Mouse (Mus musculus) lung, postnatal 10 days (tissue): Measurements from ENCODE around the gene Mctp1.
A peak's percentile ranks its signal among the peaks of the same experiment; 100 is the strongest.

Source experiments
- DNase-seq: peaks from one replicate; pipeline ENCODE4 v3.0.0; 2021

Gene Mctp1

DNA sequence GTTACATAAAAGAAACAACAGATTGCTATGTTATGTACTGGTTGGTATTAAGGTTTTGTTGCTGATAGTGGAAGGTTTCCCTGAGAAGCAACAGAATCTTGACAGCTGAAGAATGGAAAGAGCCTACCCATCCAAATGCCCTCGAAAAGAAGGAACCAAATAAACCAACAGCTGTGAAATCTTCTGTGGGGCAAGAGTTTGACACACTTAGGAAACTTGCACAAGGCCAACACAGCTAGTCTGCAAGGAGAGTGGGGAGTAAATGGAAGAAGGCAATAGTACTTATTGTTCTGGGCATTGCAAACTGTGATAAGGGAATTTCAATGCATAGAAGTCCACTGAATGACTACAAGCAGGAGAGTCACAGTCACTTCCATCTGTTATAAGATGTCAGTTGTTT is 236.2 kb downstream of the Mctp1 start:
- DNase-seq, result no peak

DNA sequence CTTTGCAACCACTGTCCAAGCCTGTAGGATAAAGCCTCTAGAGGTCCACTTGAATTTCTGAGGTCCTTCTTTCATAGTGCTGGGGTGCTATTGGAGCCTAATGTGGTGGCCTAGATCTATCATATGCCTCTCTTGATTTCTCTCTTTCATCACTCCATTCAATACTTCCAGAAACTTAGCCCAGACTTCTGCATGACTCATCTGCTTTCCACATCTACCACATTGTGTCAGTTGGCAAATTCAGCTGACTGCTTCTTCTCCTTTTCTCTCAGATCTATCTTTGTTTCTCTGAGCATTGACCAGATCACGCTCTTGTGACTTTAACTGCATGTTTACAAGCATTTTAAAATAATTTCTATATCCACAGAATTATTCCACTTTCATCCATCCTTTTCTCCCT is 249.4 kb downstream of the Mctp1 start:
- DNase-seq, result no peak

DNA sequence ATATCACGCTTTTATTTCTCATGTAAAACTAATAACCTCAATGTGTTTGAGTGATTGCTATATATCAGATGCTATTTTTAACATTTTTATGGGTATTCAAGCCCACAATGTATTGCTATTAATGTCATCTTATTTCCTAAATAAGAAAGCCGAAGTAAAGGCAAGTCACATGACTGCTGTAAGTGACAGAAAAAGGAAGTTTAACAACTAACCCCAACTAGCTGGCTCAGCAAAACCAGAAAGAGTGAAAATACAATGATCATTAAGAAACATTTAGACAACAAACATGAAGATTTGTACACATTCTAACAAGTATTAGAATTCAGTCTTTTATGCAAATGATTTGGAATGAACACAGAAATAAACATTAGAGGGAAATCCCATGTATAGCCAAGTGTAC is 253.9 kb downstream of the Mctp1 start:
- DNase-seq, result no peak

DNA sequence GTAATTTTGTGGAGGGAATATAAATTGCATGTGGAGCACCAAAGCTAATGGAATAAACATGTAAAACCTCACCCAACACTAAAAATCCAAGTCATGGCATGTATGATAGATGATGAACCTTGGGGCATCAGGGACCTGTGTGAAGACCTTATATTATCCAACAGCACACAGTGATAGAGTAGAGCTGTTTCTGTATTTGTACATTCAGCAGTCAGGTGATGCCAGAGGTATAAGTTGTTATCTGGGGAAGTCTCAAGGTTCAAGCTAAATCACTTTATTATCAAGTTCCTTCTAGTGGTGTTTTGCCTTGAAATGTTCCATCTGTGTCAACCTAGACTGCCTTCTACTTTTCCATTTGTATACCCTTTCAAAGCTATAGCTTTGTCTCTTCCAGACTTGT is 275.2 kb downstream of the Mctp1 start:
- no peak for DNase-seq

DNA sequence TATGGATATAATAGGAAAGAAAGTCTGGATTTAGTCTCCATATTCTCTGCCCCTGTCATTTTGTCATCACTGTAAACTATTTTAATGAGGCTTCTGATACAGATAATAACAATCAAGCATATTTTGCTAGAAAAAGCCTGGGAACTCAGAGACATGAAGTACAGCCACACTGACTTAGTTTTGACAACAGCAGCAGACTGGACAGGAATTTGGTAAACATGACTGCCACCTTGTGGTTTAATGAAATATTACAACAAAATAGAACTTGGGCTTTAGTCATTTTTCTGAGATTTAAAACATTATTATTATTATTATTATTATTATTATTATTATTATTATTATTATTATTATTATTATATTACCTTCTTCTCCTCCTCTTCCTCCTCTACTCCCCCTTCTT is 297.0 kb downstream of the Mctp1 start:
- no peak for DNase-seq

DNA sequence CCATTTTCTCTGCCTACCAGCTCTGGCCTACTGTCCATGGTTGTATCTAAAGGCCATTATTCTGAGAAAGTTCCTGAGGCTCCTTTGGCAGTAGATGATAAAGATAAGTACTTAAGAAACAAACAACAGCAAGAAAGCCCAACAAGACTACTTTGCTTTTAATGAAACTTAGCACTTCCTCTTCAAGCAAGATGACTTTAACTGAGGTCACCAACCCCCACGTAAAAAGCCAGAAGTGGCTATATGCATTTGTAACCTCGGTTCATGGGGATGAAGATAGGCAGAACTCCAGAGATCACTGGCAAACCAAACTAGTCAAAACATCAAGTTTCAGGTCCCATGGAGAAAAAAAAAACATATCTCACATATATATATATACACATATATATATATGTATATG is 305.0 kb downstream of the Mctp1 start:
- no peak for DNase-seq

DNA sequence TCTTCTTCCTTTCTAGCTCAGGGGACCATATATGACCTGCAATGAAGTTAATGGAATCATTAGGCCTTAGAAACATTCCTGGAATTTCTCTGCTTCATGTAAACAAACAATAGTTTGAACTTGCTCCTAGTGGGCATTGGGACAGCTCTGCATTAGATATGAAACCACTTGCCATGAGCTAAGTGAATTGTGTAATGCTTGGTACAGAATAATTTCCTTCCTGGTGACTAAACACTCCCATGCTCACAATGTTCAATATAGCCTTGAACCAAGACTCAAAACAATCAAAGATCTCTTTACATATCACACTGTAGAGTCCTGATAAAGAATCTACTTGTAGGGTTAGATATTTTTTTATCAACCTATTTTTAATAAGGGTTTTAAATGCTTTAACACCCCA is 305.8 kb downstream of the Mctp1 start:
- DNase-seq, result no peak

DNA sequence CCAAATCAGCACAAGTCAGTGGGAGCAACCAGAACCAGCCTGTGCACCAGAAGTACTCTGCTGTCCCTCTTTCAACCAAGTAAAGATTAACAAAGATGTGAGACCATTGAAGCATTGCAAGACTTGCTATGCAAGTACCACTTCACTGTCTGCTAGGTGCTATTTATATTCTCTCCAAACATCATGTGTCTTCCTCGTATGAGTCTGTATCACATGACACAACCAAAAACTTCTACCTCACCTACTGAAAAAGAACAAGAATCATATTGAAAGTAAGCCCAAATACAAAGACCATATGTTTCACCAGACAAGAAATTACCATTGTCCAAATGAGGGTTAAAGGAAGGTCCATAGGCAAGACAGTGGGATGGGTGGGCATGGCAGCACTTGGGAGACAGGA is 306.4 kb downstream of the Mctp1 start:
- DNase-seq, result no peak

DNA sequence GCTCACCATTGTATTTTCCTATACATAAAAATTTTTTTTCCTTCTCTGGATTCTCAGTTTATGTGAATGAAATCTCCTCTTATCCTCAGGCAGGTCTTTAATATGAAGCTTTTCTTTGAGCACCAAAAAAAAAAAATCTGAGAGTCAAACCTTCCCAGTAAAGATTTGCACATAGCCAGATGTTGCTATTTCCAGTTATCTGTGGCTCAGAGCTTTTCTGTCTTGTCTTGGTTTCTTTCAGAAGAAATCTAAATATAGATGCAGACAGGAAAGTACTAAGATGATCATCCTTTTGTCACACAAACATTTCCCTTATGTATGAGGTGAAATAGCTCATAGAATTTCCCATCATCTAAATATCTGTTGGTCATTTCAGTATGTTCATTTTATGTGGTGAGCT is 349.7 kb downstream of the Mctp1 start:
- no peak for DNase-seq

DNA sequence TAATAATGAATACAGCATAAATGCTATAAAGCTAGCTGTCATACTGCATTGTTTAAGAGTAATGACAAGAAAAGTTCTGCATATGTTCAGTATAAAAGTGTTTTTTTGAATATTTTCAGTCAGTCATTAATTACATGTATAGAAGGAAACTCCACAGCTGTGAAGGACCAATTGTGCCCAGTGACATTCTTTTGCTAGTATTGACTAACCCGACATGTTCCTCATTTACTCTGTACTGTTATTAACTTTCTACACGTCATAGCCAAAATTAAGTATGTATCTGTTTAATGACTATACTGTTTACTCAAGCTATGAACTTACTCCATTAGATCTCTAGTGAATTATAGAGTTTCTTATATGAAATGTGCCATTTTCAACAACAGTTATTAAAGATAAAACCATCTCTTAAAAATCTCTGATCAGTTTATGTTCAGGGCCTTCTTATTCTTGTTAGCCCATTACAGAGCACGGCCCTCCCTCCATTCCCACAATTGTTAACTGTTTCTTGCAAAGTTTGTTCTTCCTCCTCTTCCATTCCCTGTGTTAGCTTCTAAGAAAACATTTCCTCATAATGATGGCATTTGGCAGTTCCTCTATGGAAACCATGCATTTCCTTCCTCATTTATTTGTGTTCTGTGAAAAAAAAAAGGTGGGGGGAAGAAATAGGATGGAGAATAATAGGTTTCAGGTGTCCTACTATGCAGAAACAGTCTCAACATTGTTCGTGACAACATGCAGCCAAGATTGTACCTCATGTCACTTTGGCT is 366.5 kb downstream of the Mctp1 start:
- no peak for DNase-seq

DNA sequence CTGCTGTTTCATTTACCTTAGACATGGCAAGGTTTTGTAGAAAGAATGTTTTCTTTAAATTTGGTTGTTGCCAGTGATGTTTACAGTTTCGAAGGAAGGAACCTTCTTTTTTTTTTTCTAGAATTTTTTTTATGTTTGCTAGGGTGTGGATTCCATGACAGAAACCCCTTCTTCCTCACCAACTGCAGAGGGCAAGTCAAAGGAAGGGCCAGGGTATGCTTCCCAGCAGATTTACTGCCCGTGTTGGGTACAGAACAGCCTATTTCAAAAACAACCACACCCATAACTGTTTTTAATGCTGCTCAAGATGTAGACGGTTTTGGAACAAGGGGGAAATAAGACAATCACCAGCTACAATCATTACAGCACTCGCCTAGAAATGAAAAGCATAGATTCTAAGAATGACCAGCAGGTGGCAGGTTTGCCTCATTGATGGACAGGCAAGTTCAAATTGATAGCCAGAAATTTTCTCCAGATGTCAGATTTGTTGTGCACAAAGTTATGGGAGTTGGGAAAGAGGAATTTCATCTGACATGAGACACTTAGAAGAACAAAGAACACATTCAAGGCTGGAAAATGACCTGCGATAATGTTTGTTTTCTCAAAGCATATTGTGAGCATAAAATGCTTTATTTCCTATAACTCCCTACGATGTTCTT is 375.6 kb downstream of the Mctp1 start:
- peak; percentile 64 for DNase-seq

DNA sequence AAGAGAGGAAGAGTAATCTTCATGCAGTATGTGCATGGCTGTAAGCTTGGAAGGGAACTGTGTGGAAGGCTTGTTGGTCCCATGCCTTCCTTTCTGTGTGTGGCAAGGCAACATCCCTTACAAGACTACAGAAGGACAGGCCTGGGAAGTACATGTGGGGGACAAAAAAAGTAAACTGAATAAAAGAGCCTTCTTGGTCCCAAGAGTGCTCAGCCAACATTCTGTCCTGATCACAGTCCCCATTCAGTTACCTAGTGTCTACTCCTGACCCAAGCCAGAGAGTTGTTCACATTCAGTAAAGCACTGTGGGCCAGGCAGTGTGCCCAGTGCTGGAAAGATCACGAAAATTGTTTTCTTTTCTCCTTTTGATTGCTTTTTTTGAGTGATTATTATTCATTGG is 415.3 kb downstream of the Mctp1 start:
- no peak for DNase-seq

DNA sequence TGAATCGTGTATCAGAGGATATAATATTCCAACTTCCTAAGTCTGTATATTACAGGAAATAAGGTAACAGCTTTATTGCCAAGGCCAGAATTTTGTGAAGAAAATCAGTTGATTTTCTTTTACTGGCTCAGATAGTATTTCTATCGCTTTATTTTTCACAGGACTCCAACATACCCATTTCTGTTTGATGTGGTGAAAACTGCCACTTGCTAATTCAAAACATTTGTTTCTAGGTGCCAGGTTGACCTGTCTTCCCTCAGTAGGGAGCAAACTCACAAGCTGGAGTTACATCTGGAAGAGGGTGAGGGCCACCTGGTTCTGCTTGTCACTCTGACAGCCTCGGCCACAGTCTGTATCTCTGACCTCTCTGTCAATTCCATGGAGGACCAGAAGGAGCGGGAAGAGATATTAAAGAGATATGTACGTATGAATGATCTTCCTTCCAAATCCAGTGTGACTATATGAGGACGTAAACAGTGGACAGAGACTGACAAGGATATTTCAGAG is 416.8 kb downstream of the Mctp1 start:
- no peak for DNase-seq

DNA sequence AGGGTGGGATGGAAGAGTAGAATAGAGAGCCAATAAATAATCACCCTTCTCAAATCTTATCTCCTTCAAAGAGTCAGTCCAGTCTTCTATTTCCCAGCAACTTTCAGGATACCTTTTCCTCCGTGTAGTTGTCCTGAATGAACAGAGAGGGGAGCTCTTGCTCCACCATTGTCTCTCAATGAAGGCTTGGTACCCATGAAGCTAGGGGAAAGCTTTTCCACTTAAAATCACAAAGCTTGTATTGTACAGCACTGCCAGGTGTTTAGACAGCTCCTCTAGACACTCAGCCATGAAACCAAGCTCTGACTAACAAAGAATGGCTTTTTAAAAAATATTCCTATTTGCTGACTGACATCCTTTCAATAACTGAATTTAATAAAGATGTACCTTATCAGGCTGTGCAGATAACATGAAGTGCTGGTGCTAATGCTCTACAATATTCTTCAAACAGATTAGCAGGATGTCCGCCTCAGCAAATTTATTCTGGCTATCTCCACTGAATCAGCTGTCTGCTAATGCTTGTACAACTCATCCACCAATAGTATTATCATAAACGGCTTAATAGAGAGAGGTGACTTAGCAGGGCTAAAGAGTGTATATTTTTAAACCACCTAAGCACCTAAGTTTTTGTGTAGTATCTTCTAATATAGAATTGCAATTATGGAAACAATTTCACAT is 417.9 kb downstream of the Mctp1 start:
- DNase-seq, result no peak

DNA sequence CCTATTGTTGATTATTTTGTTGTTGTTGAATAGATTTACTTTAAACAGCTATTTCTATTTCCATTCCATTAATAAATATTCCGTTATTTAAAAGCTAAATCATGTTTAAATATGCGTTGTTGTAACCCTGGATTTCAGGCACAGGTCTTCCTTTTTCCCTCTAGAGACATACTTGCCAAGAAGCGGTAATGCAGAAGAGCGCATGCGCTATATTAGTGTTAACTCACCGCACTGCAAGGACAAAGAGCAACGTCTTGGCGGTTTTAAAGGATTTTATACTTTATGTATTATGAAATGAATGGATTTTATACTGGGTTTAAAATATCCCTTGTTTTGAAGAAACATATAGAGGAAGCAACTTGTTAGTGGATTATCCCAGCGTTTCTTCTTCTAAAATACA is 418.6 kb downstream of the Mctp1 start:
- DNase-seq, result no peak

DNA sequence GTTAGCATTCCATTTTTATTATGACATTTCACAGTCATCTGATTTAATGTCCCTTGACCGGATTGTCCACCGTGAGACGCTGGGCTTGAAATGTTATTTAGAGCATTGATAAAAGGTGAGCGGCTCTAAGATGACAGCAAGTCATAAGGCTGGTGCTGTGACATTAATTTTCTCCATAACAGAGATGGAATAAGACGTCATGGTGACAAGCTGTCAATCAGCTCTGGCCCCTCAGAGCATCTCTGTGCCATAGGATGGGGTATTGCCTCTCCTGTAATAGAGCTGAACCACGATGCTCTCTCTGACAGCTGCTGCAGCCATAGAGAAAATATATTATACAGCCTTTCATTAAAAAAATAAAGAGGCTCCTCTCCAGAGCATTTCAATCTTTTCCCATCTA is 419.5 kb downstream of the Mctp1 start:
- DNase-seq, result no peak

DNA sequence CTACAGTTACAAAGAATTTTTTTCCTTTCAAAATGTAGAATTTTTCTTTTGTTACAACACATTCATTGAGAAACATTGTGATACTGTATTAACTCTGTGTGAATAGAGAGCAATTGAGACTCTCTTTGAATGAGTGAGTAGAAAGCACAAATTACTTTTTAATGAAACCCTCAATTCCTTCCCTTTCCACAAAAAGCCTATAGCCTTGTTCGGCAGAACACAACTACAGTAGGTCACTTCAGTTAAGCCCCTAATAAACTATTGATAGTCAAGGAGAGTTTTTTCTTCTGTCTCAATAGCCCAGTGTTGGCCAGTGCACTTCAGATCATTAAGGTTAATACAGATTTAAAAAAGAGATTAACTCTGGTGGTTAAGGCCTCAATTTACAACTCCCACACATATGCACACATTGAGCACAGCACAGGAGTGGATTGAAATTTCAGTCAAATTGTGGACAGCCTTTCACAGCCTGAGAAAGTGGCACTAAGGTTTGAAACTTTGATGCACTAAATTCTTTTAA is 424.6 kb downstream of the Mctp1 start:
- DNase-seq, result no peak

DNA sequence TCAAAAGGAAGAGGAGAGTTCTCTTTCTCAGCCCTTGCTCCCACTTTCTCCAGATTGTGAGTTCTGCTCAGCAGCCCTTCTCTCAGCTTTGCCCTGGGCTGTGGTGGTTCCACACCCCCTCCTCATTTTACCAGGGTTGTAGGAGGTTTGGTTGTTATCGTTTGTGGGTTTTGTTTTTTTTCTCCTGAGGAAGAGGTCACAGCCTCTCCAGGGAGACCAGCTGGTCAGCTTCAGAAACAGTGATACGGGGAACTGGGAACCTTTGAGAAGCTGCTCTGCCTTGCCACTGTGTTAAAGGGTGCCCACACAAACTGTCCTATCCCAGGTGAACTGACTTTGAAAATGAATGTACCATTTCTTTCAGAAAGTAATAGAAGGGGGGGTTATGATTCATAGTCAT is 425.5 kb downstream of the Mctp1 start:
- no peak for DNase-seq

DNA sequence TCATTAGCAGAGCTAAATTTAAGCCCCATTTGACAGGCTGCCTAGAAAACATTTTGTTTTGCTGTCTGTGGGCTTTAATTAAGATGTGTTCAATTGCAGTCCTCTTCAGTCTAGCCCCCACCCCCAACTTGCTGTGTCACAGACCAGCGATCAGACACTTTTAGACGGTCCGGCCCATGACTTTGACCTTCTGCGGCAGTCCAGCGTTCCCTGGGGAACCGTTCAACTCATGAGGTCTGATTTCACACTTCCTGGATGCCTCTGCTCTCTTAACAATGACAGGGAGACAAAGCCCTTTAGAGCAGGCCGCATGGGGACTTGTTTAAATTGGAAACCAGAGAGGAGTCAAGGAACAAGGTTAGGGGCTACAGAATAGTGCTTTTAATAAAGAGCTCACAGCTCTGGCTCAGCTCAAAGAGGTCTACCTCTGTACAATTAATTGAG is 426.2 kb downstream of the Mctp1 start:
- no peak for DNase-seq

DNA sequence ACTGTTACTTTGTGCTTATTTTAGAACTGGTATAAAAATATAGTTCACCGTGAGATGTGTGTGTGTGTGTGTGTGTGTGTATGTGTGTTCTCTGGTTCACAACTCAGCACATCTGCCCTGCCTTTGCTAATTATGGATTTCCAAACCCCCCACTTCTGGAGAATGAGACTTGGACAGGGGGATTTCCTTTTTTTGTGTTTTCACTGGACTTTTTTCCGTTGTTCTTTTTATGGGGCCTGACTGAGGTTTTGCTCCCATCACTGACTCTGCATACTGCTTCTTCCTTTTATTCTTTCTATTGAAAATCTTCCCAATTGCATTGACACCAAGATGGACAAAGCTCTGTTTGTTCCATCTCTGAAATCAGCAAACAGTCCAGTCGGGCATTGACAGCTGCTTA is 438.7 kb downstream of the Mctp1 start:
- DNase-seq, result no peak

DNA sequence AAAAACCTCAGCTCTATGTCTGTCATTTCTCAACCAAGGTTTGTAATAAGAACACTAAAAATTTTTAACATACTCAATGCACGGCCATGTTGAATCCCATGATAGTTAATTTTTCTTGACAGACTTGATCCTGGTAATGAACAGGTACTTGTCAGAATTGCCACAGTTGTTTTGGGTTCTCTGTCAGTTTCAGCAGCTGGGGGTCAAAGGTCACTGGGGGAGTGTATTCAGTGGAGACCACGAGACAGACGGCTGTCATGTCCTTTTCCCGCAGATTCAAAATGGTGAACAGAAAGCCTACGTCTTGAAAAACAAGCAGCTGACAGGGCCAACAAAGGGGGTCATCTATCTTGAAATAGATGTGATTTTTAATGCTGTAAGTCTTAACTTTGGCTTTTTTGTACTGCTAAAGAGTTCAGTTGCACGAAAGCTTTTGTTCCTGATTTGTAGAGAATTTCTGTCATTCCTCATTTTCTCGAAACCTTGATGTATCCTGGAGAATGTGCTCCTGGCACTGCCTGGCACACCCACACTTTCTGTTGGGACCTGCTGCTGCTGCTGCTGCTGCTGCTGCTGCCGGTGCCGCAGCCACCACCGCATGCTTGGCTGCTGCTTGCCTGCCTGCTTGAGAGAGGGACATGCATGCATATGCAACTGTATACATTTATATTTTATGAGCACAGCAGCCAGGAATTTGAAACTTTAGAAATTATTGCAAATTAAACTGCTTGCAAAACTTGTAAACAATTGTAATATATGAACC is 440.8 kb downstream of the Mctp1 start:
- DNase-seq, result no peak

DNA sequence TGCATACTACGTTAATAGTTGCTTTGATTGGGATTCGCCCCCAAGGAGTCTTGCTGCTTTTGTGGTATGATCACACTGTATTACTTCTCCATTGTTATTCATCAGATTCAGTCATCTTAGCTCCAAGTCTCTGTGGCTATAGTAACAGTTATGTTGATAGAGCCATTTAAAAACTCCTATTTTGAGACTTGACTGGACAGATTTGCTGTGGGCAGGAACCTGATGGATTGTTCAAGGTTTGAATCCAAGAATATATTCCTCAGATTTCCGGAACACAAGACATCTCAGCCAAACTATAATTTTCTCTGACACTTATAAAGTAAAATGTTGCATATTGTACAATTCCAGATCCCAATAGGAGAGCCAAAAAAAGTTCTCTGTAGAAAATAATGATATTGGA is 443.4 kb downstream of the Mctp1 start:
- DNase-seq, result no peak

DNA sequence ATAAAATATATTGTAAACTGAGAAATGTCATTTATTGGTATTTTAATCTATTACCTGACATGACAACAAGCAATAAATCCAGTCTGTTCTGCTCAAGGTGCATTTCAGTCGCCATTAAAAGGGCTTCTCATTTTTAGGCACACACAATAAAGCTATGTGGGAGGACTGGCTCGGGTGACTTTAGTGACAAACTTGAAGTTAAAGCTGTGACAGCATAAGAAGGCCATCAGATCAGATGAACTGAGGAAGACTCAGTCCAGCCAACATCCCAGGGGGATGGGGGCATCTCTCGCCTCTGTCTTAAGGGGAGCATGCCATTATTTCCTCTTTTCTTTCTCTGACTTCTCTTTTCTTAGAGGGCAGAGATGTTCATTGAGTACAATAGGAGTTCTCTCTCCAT is 453.7 kb downstream of the Mctp1 start:
- no peak for DNase-seq
